Mouse (Mus musculus): Measurements from ENCODE around the gene Asl.
A peak's percentile ranks its signal among the peaks of the same experiment; 100 is the strongest.
"Not testable (repeated sequence)": the region's sequence is repeated elsewhere in the genome, so short reads cannot be mapped to it uniquely, and the experiment has no call there.

The Asl gene

DNA sequence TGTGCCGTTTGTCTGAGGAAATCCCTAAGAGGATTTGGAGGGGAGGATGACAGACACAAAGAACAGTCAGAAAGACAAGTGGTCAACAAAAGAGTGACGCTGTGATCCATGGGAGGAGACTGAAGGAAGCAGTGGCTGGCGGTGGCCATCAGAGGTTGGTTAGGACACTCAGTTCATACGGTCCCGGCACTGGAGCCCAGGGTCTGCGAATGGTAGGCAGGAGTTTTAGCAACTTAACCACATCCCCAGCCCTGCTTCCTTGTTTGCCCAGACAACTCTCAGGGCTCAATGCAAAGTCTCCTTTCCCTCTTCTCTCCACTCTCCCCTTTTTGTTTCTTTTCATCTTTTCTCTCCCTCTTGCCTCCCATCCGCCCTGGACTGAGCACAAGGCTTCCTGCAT lies 17.1 kb upstream of the Asl start:
- no peak for DNase-seq (ENCODE audit: low spot score)

DNA sequence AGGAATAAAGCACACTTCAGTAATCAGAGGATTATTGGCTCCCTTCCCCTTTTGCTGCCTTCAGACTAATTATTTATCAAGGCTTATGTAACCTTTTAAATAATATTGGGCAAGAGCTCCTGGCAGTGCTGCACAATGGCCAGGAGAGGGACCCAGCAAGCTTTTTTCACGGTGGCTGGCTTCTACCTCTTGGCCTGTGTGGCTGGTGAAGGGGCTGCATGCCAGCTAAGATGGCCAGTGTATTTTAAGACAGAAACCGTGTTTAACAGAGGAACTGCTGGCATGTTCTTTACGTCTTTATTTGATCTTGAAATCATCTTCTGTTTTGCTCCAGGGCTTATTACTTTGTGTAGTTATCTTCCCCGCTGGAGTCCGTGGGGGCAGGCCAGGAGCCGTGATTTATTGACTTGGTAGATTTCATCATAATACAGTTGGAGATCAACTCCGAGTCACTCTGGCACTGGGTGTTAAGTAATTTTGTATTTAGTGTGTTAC lies 15.2 kb upstream of the Asl start:
- peak; percentile 51 for DNase-seq (ENCODE audit: low spot score)

DNA sequence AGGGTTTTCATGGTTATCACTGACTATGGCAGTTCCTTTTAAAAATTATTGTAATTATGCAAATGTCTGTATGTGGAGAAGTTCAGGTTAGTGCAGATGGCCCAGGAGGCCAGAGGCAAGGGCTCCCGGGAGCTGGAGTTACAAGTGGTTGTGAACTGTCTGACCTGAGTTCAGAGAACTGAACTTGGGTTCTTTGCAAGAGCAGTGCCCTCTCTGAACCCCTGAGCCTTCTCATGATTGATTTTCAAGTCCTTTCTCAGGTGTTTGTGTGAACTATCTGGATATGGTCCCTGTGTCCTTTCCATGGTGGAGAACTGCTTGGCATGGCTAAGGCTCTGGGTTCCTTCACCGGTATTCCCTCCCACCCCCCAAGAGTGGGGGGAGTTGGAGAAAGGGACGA lies 14.7 kb upstream of the Asl start:
- no peak for DNase-seq (ENCODE audit: low spot score)

DNA sequence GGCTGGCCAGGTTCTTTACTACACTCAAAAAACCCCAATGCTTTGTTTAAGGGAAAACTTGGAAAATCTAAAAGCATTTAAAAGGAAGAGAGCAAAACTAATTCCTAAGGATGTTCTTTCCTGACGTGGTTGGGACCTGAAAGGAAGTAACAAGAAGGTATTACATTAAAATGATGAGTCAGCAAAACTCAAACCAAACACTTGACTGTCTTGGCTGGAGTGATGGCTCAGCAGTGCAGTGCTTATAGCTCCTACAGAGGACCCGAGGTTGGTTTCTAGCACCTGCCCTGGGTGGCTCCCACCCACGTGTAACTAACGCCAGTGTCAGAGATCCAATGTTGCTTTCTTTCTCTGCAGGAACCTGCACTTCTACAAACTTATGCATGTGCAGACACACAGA lies 12.2 kb upstream of the Asl start:
- DNase-seq (ENCODE audit: low spot score): no peak

DNA sequence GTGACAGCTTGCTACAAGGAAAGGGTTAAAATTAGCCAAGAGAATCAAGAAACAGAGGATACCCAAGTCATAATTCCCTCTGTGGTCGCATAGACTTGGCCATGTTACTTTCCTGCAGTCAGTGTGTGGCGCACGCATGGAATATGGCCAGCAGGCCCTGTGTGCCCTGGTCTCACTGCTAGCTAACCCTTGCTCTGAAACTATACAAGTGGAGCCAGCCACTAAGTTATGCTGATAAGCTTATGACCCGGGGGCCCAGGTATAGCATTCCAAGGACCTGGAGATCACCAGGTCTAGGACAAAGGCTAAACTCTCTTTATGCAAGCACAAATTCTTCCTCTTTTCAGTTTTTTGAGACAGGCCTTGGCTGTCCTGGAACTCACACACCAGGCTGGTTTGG lies 11.8 kb upstream of the Asl start:
- DNase-seq (ENCODE audit: low spot score): no peak

DNA sequence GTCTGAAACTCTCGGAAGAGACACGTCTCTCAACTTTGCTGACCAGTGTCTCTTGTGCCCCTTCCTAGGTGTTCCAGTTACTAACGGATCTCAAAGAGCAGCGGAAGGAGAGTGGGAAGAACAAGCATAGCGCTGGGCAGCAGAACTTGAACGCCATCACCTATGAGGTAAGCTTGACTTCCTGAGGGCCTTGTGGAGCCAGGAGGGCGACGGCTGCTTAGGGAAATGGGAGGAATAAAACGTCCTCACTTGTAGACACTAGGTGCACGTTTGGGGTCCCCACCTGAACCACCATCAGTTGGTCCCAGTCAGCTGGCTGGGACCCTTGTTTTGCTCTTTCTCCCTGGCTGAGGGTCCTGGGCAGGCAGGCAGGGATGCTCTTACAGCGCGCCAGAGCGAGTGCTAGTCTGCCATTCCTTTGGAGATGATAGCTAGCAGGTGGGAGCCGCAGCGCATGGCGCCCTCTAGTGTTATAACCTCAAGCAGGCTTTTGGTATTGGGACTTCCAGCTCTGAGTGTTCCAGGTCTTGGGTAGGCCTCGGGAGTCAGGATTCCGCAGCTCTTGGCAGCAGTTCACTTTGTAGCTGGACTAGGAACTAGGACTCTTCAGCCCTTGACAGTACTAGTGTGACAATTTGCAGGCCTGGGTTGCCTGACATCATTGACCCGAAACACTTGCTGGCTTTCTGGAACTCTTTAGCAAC lies 8.9 kb upstream of the Asl start:
- DNase-seq (ENCODE audit: low spot score): peak; percentile 46

DNA sequence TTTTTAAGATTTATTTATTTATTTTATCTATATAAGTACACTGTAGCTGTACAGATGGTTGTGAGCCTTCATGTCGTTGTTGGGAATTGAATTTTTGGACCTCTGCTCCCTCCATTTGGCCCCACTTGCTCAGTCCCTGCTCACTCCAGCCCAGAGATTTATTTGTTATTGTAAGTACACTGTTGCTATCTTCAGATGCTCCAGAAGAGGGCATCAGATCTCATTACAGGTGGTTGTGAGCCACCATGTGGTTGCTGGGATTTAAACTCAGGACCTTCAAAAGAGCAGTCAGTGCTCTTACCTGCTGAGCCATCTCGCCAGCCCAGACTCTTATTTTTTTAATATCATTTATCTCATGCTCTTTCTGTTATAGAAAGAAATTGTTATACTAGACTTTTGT lies 7.3 kb upstream of the Asl start:
- not testable (repeated sequence) for DNase-seq (ENCODE audit: low spot score)

DNA sequence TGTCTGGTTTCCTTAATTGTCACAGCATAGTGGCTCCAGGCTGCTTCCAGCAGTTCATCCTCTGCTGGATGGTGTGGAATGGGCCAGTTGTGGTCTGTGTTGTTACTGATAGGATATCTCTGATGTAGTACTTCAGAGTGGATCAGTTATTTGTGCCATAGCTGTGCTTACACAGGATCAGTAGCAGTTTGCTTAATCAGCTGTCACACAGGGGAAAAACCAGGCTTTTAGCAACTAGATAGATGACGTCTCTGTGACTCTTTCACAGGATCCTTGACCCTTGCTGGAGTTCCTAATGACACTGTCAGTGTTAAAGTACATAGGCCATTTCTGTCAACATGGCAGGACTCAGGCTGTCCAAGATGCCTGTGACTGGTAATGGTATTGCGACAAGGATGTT lies 4.8 kb upstream of the Asl start:
- no peak for DNase-seq (ENCODE audit: low spot score)

DNA sequence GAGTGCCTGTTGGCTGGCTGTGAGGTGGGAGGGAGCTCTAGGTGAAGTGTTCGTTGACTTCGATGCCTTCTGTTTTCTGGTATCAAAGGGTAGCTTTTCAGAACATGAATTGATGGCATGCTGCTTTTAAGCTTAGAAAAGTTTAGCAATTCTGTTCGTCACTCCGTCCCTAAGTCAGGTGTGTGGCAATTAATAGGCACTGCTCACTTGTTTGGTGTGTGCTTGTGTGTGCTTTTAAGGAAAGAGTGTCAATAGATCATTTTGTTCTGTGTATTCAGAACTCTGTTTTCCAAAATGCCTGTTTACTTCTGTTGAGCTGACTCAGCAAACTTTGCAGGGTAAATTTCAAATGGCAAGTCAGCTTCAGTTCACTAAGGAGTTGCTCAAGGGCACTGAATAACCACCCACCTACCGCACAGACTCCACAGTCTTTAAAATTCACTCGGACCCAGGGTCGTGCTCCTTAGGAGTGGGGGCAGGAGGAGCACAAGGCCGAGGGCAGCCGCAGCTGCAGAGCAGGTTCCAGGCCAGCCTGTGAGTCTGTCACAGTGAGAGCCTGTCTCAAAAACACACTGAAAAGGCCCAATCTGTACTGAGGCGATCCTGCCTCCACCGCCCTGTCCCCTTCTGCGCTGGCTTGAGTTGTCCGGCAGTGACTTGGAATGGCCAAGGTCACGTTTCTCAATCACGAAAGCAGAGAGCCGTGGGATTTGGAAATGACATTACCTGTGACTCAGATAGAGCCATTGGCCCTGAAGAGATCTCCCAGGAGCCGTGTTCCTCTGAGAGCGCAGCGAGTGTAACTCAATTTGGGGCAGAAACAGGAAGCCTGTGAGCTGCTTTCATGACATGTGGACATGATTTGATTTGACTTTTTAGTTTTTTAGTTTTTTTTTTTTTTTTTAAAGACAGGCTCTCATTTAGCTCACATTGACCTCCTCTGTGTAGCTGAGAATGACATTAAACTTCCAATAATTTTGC lies 2.7 kb upstream of the Asl start:
- DNase-seq (ENCODE audit: low spot score): no peak

DNA sequence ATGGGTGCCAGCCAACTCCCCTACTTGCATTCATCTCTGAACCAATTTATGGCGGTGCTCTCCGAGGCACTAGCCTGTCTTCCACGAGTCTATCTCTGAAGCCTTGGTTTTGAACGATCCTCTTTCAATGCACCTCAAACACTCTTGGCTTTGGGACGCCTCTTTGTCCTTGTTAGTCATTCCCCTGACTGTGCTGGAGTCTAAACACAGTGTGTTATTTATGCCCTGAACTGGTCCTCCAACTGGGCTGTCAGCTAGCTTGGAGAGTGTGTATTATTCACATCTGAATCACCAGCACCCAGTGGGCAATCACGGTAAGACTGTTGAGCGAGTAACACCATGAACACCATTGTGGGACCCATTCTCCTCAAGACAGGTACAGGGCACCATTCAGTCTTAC lies 1.4 kb downstream of the Asl start:
- DNase-seq (ENCODE audit: low spot score): no peak

DNA sequence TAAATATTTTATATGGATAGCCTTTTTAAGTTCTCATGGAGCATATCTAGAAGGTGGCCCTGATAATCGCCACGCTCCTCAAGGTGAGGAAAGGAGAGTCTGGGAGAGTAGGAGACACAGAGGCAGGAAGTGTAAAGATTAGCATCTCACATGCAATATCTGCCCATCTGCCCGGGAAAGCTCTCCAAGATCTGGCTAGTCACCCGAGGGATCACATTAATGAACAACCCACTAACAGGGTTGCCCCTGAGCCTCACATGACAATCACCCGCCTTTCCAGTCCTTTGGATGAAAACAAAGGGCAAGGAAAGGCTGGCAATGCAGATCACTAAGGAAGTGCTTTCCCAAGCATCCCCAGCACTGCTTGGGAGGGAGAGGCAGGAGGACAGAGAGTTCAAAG lies 1.9 kb downstream of the Asl start:
- no peak for DNase-seq (ENCODE audit: low spot score)

DNA sequence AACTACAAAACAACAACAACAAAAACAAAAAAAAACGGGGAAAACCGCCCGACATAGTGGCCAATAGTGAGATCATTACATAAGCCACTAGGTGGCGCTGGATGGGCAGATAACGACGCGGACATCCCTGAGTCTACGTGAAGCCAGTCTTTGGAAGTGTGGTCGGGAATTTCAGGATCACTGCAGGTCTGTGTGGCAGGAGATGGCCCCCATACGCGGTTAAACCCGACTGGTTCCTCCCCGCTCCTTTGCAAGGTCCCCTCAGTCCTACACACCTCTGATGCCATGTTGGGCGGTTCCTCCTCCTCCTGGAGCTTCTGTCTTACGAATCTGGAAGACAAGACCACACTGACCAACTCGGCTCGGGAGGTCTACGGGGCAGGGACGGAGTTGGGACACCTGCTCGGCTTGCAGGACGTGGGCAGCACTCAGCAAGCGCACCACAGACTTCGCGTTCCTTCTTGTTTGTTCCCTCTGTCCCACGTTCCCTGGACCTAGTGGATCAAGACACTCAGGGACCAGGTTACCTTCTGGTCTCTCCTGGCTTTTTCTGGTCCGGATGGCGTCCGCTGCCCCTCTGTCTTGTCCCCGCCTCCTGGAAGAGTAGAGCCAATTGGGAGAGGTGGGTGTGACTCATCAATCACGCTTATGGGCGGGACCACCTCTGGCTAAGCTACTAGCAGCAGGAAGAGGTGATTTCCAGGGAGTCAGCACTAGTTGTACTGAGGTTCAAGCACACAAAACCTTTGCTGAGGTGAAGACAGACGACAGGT lies 5.1 kb downstream of the Asl start:
- peak; percentile 72 for DNase-seq (ENCODE audit: low spot score)

DNA sequence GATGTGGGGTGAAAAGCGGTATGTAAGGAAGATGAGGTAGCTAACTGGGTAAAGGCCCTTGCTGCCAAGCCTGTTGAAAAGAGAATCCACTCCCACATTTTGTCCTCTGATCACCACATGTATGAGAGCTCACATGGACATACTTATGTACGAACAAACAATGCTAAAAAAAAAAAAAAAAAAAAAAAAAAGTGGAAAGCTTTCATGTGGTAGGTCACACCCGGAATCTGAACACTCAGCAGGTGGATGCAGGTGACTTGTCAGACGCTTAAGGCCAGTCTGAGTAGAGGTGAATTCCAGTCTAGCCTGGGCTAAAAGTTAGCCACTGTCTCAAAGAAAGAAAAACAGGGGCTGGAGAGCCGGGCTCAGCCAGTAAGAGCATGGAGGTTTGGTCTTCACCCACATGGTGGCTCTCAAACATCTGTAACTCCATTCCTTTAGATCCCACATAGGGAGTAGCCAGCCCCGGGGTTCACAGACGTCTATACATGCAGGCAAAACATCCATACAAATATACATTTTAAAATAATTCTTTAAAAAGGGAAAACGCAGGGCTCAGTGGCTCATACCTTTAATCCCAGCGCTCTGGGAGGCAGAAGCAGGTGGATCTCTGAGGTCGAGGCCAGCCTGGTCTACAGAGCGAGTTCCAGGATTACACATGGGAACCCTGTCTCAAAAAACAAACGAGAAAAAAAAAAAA lies 5.8 kb downstream of the Asl start:
- DNase-seq (ENCODE audit: low spot score): no peak

DNA sequence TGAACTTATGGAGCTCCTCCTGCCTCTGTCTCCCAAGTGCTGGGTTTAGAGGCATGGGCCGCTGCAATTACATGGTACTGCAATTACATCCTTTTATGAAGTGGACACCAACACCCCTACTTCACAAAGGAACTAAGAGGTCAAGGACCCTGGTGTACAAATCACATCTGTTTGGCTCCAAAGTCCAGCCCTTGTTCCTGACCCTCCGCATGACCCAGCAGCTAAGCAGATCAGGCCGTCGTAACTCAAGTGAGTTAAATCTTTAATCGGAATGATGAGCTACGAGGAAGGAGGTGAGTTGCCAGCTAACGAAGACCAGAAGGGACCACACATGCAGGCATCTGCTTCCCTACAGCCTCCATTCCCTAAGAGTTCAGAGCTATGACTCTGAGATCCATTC lies 6.7 kb downstream of the Asl start:
- no peak for DNase-seq (ENCODE audit: low spot score)

DNA sequence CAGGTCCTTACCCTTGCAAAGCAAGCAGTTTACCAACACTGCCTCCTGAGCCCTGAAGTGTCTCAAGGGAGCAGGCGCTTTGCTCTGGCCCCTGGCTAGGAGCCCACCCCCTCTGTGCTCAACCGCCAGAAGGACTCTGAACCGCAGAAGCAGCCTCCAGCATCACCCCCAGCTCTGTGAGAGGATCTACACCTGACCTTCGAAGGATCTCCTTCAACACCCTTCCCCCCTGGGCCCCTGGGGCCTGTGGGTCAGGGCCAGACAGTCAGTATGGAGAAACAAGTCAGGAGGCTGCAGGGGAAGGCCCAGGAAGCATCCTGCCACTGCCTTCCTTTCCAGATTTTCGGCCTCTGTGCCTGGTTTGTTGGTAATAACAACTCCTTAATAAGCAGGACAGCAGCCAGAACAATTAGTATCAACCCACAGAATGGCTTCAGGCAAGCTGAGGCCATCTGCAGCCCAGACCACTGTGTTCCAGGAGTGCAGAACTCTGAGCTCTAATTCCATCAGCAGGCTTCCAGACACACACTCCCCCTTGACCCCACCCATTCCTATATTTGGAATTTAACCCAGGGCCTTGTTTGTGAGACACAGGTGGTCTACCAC lies 7.6 kb downstream of the Asl start:
- no peak for DNase-seq (ENCODE audit: low spot score)

DNA sequence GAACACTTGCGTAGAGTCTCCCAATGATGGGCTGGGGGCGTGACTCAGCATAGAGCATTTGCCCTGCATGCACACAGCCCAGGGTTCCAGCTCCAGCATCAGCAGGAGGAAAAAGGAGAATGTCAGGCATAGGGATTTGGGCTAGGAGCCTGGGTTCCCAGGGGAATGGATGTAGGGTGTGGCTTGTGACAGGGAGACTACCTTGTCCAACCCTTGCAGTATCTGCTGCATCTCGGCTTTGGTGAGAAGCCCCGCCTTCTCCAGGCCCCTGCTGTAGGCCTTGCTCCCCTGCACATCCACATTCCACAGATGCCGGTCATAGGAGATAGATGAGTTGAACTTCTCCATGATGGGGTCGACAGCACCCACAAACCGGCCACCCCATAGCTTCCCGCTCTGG lies 9.6 kb downstream of the Asl start:
- DNase-seq (ENCODE audit: low spot score): no peak

DNA sequence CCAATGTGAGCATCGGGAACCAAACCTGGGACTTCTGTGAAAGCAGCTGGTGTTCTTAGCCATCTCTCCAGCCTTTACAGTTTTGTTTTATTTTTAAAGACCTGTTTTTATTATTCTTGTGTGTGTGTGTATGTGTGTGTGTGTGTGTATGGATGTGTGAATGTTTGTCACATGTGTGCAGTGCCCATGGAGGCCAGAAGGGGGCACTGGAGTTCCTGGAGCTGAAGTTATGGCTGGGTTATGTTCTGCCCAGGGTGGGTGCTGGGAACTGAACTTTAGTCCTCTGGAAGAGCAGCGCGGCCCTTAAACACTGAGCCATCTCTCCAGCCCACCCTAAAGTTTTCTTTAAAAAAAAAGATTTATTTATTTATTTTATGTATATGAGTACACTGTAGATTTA lies 13.9 kb downstream of the Asl start:
- no peak for DNase-seq (ENCODE audit: low spot score)

DNA sequence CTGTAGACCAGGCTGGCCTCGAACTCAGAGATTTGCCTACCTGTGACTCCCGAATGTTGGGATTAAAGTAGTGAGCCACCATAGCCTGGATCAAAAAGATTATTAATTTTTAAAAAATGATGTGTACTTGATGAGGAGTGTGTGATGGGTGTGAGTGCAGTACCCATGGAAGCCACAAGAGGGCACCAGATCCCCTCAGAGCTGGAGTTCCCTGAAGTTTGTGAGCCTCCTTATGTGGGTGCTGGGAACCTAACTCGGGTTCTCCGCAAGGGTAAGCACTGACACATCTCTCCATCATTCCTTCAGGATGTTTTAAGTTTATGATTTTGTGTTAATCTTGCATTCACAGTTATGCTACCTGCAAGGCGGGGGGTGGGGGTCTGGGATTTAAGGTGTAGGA lies 18.1 kb downstream of the Asl start:
- DNase-seq (ENCODE audit: low spot score): no peak

DNA sequence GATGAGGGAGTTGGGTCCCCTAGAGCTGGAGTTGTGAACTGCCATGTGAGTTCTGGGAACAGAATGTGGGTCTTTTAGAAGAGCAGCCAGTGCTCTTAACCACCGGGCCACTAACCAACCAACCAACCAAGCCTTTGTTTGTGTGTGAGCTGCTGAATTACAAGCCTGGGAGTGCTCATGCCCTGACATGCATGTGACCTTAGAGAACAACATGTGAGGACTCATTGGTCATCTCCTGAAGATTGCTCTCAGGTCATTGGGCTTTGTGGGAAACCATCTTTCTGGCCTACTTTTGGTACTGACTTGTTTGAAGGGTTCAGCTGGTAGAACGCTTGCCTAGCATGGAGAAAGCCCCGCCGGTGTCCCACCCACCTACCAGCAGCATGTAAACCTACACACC lies 19.3 kb downstream of the Asl start:
- no peak for DNase-seq (ENCODE audit: low spot score)

DNA sequence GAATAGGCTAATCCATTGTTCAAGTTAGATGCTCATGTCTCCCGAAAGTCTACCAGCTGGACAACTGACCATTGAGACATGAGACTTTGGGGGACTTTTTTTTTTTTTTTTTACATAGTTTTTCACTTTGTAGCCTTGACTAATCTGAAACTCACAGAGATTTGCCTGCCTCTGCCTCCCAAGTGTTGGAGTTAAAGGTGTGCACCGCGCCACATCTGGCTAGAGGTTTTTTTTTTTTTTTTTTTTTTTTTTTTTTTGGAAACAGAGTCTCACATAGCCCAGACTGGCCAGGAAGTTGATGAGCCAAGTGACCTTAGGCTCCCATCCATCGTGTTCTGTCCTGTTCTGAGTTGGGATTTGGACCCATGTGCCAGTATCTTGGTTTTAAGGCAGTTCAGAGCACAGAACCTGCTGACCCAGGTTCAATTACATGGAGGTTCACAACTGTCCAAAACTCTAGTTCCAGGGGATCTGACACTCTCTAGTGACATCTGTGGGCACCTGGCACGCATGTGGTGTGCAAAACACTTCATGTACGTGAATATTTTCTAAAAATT lies 20.9 kb downstream of the Asl start:
- no peak for DNase-seq (ENCODE audit: low spot score)

DNA sequence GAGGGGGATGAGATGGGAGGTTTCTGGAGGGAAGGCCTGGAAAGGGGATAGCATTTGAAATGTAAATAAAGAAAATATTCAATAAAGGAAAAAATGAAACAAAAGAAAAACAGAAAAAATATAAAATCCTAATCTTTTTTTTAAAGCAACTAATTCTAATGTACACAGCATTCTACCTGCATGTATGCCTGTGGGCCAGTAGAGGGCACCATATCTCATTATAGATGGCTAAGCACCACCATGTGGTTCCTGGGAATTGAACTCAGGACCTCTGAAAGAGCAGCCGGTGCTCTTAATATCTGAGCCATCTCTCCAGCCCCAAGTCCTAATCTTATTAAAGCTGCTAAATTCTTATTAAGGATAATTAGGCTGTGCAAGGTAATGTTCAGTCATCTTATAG lies 21.7 kb downstream of the Asl start:
- no peak for DNase-seq (ENCODE audit: low spot score)

Data from ovary, postnatal 14 days (tissue).